Mouse (Mus musculus) heart, postnatal 14 days (tissue): Measurements from ENCODE around the gene Mical1. TPM values are rescaled to one million over a fixed set of nuclear protein-coding genes. Genes with fewer than 3 reads are reported as not detected.

Experiments
- DNase-seq, 2 experiments: peaks; one replicate each; pipeline ENCODE4 v3.0.0; 2021 to 2022
- intact Hi-C: fragments of 180-260 bp; cut with DNase I; formaldehyde crosslinking; loops from one replicate; pipeline ENCODE4 v1.15.1; 2025
- total RNA-seq, 2 experiments: library from RNA; stranded (reverse); gene quantifications; 2 replicates each; pipeline ENCODE4 v1.2.3; 2021

Mical1 gene
- total RNA-seq, 2 experiments from 2014 or later: 20.6 to 20.8 TPM

DNA sequence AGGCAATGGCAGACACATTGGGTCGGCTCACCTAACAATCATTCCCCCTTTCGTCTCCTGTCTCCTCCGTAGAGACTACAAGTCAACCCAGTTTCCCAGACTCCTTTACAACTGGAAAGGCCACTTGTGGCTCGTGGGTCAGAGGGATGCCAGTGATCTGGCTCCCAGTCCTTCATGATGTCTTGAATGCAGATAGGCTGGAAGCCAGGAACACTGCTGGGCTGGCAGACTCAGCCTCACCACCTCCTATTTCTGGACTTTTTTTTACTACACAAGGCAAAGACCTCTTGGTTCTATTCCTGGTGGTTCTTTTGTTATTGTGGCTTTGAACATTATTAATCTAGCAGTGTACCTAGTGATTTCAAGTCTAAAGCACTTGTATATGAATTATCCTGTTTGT, 38.2 kb downstream of the Mical1 start:
- intact Hi-C loops: loop anchor here (10.0 kb wide), 2 partner anchors 470 to 780 kb away; no protein-coding TSS in a partner anchor
- DNase-seq: no peak

DNA sequence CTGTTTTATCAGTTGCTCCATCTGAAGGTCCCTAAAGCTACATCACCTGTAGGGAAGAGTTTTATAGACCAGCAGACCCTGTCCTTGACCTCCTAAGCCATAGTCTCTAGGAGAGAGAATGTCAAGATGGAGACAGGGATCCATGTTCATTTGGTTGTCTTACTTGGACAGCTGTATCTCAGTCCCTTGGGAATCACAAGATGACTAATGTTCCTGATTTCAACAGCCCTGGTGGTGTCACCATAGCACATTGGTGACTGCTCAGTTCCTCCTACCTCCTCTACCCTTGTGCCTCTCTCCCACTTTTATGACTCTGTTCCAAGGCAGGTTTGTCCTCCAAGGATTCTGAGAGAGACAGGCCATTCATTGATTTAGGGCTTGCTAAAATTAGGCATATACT, 38.8 kb downstream of the Mical1 start:
- intact Hi-C loops: loop anchor here (10.0 kb wide), 2 partner anchors 470 to 780 kb away; no protein-coding TSS in a partner anchor
- DNase-seq: no peak

DNA sequence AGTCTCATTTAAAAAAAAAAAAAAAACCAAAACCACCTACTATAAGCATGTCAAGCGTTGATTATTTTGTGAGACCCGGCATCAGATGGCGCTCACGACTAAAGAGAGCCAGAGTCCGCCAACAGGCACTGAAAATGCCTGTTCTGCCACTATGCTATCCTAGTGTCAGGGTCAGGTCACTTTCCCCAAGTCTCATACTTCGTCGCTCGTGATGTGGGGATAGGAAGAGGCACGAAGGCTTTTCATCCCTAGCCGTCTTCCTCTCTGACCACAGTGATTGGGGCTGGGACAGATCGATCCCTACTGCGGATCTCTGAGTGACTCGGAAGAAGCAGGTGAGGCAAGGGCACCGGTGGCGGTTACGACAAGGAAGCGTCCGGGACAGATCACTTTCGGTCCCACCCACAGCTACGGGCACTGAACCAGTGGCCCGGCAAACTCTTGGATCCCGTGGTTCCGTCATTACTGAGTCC, 42.4 kb downstream of the Mical1 start:
- DNase-seq: peak; percentile 67 to 74
- intact Hi-C loops: loop anchor here (1.0 to 10.0 kb wide), 3 partner anchors 166 to 776 kb away; no protein-coding TSS in a partner anchor

DNA sequence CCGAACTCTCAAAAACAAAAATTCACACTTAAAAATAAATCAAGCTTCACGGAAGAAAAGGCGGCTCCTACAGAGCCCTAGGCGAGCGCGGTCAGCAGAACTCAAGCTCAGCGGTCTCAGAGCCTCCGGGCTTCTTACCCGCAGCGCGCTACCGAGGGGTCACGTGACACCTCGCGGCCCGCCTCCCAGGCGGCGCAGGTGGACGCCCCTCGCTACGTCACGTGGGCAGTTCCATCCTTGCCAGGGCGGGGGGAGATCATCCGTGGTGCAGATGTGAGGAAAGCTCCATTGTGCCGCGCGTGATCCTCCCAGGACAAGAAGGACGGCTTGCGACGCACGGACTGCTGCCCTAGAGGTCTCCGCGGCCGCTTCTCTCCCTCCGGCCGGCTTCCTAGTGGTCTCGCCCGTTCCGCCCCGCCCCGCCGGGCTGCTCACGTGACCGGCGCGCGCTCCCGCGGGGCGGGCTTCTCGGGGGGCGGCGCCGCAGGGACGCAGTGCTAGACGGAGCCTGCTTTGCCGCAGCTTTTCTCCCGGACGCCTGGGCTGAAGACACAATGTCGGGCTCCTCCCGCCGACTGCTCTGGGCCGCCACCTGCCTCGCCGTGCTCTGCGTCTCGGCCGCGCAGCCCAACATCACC, 43.0 kb downstream of the Mical1 start, which contains the start of gene Cd164:
TSS of gene Cd164 (plus strand) at position 434 of the 638 bp plus-strand sequence.
- intact Hi-C loops: loop anchor here (1.0 to 10.0 kb wide), 3 partner anchors 165 to 776 kb away; no protein-coding TSS in a partner anchor

DNA sequence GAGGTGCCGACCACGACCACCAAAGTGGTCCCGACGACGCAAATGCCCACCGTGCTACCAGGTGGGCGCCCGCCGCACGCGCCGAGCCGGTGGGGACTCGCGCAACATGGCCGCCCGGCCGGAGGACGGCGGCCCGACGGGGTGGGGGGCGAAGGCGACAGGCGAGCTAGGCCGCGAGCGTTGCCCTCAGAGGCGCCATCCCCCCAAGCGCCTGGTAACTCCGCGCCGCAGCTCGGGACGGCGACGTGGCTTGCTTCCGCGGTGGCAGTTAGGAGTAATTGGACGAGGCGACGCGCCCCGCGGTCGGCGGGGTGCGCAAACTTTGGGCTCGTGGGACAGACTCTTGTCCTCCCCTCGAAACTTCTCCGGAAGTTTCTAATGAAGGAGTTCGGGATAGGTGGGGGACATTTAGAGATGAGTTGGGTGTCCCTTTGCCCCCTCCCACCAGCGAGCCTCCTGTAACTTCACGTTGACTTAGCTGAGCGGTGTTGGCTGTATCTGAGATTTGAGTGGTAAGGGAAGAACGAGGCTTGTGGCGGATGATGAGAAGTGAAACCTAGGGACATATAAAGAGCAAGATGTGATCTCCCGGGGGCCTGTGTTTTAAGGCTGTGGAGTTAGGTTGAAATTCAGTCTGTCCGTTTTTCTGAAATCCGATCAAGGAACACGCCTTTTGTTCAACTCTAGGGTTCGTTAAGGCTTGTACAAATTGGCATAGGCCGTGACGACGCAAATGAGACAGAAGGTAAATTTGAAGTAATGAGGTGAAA, 43.7 kb downstream of the Mical1 start:
- peak; percentile 60 to 71 for DNase-seq
- intact Hi-C loops: loop anchor here (5.0 to 10.0 kb wide), 4 partner anchors 77 to 775 kb away; partner anchors contain the start of genes Cep57l1 and Sesn1

More for the DNA sequence above, 43.0 kb downstream of the Mical1 start, which contains the start of gene Cd164:
- DNase-seq: peak; percentile 94 to 95

DNA sequence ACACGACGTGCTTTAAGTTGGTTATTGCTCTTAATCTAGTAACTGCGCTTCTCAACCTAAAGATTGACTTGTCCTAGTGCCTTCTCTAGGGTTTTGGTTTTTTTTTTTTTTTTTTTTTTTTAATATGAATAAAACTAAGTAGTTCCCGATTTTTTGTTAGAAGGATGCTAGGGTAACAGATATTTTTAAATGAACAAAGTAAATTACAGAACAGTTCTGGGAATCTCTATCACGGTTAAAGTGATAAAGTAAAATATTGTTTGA, 44.2 kb downstream of the Mical1 start:
- intact Hi-C loops: loop anchor here (5.0 kb wide), 2 partner anchors 77 to 287 kb away; partner anchors contain the start of genes Cep57l1 and Sesn1
- no peak for DNase-seq

DNA sequence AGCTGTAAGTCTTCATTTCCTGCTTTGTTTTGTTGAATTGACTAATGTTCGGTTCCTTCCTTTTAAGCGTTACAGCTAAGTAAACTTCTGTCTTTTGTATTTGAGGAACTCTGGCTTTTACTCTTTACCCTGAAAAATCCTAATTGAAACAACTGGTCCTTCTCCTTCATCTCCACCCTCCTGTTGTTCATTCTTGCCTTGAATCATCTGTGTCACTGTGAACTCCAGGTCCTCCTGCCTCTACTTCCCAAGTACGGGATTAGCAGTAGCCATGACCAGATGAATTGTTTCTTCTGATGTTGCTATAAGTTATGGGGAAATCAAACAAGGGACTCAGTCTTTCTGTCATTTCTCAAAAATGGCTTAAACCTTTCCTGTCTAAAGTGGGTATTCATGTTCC, 47.3 kb downstream of the Mical1 start:
- intact Hi-C loops: loop anchor here (5.0 kb wide), 2 partner anchors 74 to 284 kb away; partner anchors contain the start of genes Cep57l1 and Sesn1
- DNase-seq: no peak

DNA sequence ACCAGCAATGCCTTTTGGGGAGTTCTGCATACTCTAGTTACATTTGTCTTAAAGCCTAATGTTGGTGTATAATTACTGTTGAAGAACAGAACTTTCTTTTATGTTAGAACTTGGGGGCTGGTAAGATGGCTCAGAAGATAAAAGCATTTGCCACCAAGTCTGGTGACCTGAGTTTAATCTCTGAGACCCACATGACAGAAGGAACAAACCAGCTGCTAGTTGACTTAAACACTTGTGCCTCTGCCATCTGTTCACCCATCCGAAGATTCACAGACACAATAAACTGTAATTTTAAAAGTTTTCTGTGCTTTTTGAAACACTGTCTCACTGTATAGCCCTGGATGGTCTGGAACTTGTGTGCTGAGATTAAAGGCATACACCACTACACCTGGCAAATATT, 49.6 kb downstream of the Mical1 start:
- no peak for DNase-seq
- intact Hi-C loops: no loop called here

DNA sequence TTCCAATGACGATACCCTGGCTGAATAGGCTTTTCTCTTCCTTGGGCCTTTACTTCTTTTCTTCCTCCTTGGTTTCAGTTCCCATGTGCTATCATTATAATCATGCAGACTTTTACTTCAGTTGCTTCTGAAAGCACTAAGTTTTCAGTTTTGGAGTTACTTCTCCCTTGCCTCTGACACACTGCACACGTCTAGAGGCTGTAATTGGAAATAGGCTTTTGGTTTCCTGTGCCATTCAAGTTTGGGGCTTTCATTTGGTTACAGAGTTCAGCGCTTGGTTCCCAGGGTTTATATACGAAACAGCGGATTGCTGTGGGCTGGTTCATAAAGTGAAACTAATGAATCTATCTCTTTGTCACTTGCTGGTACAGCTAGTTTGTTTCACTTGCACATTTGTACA, 53.9 kb downstream of the Mical1 start:
- intact Hi-C loops: no loop called here
- no peak for DNase-seq

DNA sequence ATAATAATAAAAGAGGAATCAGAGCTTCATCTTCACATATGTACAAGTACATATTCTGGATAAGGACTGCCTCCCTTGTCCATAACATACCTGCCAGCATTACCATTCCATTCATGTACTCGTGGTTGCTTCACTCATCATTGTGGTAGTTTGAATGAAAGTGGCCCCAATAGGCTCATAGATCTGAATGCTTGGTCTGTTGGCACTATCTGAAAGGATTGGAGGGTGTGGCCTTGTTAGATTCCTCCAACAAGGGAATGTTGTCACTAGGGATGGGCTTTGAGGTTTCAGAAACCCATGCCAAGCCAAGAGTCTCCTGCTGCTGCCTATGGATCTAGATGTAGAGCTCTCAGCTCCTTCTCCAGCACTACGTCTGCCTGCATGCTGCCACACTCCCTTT, 59.9 kb downstream of the Mical1 start:
- intact Hi-C loops: no loop called here
- DNase-seq: no peak

Other genes with a start within 250 kb of the Mical1 start
- gene Fig4, start 173.1 kb upstream of the Mical1 start, total RNA-seq: 10 to 100 TPM; 22.6 to 24.3 TPM
- under 1 TPM; 0.05 to 0.07 TPM for gene Ak9, start 172.3 kb upstream of the Mical1 start, total RNA-seq
- 1 to 10 TPM; 9.6 to 9.8 TPM for gene Zbtb24, start 25.9 kb upstream of the Mical1 start, total RNA-seq
- 10 to 100 TPM; 42.8 to 45.3 TPM for gene Smpd2, start 14.1 kb downstream of the Mical1 start, total RNA-seq
- gene Ppil6, start 14.1 kb downstream of the Mical1 start, total RNA-seq: 1 to 10 TPM; 1.6 to 3.0 TPM
- 100 to 1,000 TPM; 140 to 155 TPM for gene Cd164, start 43.1 kb downstream of the Mical1 start, total RNA-seq
- gene Ccdc162, start 240.3 kb downstream of the Mical1 start, total RNA-seq: under 1 TPM; 0.10 to 0.74 TPM